Comparison of ENCODE assay signal across 11 mouse cellular contexts in the genomic region with DNA sequence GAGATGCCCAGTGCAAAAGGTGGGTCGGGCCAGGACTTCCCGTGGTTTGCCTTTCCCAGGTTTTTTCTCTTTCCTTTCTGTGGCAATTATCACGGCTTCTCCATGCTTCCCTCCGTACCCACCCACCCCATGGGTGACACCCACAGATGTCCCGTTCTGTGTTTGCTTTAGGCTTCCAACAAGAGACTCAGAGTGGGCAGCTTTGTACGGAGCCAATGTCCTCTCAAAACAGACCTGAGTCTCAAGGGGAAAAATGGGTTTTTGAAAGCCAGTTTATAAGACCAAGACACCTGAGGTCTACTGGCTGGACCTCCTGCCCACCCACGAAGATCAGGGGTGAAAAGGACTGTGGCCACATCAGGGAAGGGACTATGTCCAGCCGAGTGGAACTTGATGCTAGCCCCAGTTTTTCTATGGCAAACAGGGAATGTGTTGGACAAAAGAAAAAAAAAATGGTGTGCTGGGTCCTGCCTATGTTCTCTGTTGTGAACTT. TPM values are rescaled to one million over a fixed set of nuclear protein-coding genes. Genes with fewer than 3 reads are reported as not detected.
DNase-seq lines count a peak whose midpoint lies in the region; ATAC-seq and TF ChIP-seq lines count a peak whose summit lies in the region.
"Had no signal": no experiment of that assay in that cellular context is flagged by ENCODE, and none has a peak within 500 bp of the region (broad histone marks: within the 10 kb centered on the region; RNA-seq: fewer than 3 reads in every experiment).

No protein-coding gene starts in this region.

- peak; percentile 27; the same call in 1 of the 2 replicates for ATAC-seq in kidney, postnatal 0 days (replicated peaks; ENCODE audit: low FRiP score, low read depth)
- no peak for ATAC-seq in embryonic facial prominence, embryonic 14.5 days (ENCODE audit: low read depth)
- no peak for ATAC-seq in hindbrain, embryonic 14.5 days (ENCODE audit: low FRiP score)
- no peak for ATAC-seq in neural tube, embryonic 13.5 days (ENCODE audit: low read depth)
- no peak for ATAC-seq in erythroid progenitor cell, adult 5-6 weeks (replicated peaks; ENCODE audit: low FRiP score, poor library complexity, severe bottlenecking)

- H3K27me3 ChIP-seq in kidney, postnatal 0 days (ENCODE audit: insufficient read depth, low read length), result peaks cover 48% of the 10 kb centered on the region
- H3K27me3 ChIP-seq in embryonic facial prominence, embryonic 14.5 days (replicated peaks; ENCODE audit: control insufficient read depth, insufficient read depth, low read length), result peaks cover 72% of the 10 kb centered on the region
- 0 out of 2 replicates have a peak, but pooled peaks cover 7% of the 10 kb centered on the region for H3K27me3 ChIP-seq in hindbrain, embryonic 14.5 days (ENCODE audit: control insufficient read depth, insufficient read depth, low read length)
- H3K27me3 ChIP-seq in neural tube, embryonic 13.5 days, result peaks cover 62% of the 10 kb centered on the region

- no peak overlapping the region for H3K9ac ChIP-seq in kidney, postnatal 0 days (ENCODE audit: low read depth, low read length)
- no peak overlapping the region for H3K9ac ChIP-seq in embryonic facial prominence, embryonic 14.5 days (ENCODE audit: low read depth, low read length)
- H3K9ac ChIP-seq in hindbrain, embryonic 14.5 days, result peak overlapping the region; percentile 92
- peak overlapping the region; percentile 89 for H3K9ac ChIP-seq in neural tube, embryonic 13.5 days
- H3K9ac ChIP-seq: liver, embryonic 13.5 days had no signal

- H3K27ac ChIP-seq in kidney, postnatal 0 days, result no peak overlapping the region
- no peak overlapping the region for H3K27ac ChIP-seq in embryonic facial prominence, embryonic 14.5 days (replicated peaks; ENCODE audit: low read depth, low read length)
- peak overlapping the region; percentile 84 for H3K27ac ChIP-seq in hindbrain, embryonic 14.5 days
- H3K27ac ChIP-seq in neural tube, embryonic 13.5 days (replicated peaks), result peak overlapping the region; percentile 82
- H3K27ac ChIP-seq: liver, embryonic 13.5 days had no signal

- no peaks in the 10 kb centered on the region for H3K9me3 ChIP-seq in kidney, postnatal 0 days (replicated peaks; ENCODE audit: low read length)
- no peaks in the 10 kb centered on the region for H3K9me3 ChIP-seq in embryonic facial prominence, embryonic 14.5 days (ENCODE audit: control insufficient read depth, low read length)
- no peaks in the 10 kb centered on the region for H3K9me3 ChIP-seq in hindbrain, embryonic 14.5 days (ENCODE audit: control insufficient read depth, low read length)
- H3K9me3 ChIP-seq in neural tube, embryonic 13.5 days, result no peaks in the 10 kb centered on the region
- H3K9me3 ChIP-seq: liver, embryonic 13.5 days had no signal

- no peak for TF ChIP-seq CTCF in kidney, postnatal 0 days (IDR thresholded peaks at IDR 0.05; ENCODE audit: low read depth)

- no peak for DNase-seq in kidney, postnatal 0 days (ENCODE audit: low spot score)
- no peak for DNase-seq in kidney, postnatal 36 days
- no peak for DNase-seq in embryonic facial prominence, embryonic 14.5 days (ENCODE audit: low spot score)
- no peak for DNase-seq in hindbrain, embryonic 14.5 days (ENCODE audit: low spot score)
- DNase-seq in heart, postnatal 4 days, result no peak
- no peak for DNase-seq in adrenal gland, postnatal 10 days
- DNase-seq: gastrocnemius, postnatal 25 days had no signal

- no peak overlapping the region for H3K4me3 ChIP-seq in kidney, postnatal 0 days (replicated peaks; ENCODE audit: low read depth, low read length)
- H3K4me3 ChIP-seq in embryonic facial prominence, embryonic 14.5 days (ENCODE audit: low read depth, low read length), result peak overlapping the region; percentile 23; the same call in 1 of the 2 replicates
- peak overlapping the region; percentile 82 for H3K4me3 ChIP-seq in hindbrain, embryonic 14.5 days (replicated peaks; ENCODE audit: low read length)
- H3K4me3 ChIP-seq in neural tube, embryonic 13.5 days, result peak overlapping the region; percentile 66
- H3K4me3 ChIP-seq: liver, embryonic 13.5 days had no signal

- no peak overlapping the region for H3K4me2 ChIP-seq in kidney, postnatal 0 days (ENCODE audit: low read length)
- no peak overlapping the region for H3K4me2 ChIP-seq in embryonic facial prominence, embryonic 14.5 days (ENCODE audit: low read depth, low read length)
- peak overlapping the region; percentile 55 for H3K4me2 ChIP-seq in hindbrain, embryonic 14.5 days (replicated peaks)
- H3K4me2 ChIP-seq in neural tube, embryonic 13.5 days, result peak overlapping the region; percentile 58
- H3K4me2 ChIP-seq: liver, embryonic 13.5 days had no signal

- no peaks in the 10 kb centered on the region; the same call in 1 of the 2 replicates for H3K4me1 ChIP-seq in kidney, postnatal 0 days (replicated peaks; ENCODE audit: insufficient read depth, low read length)
- no peaks in the 10 kb centered on the region for H3K4me1 ChIP-seq in embryonic facial prominence, embryonic 14.5 days (ENCODE audit: control insufficient read depth, insufficient read depth, low read length)
- peaks cover 54% of the 10 kb centered on the region for H3K4me1 ChIP-seq in hindbrain, embryonic 14.5 days (replicated peaks; ENCODE audit: control insufficient read depth, insufficient read depth, low read length)
- H3K4me1 ChIP-seq in neural tube, embryonic 13.5 days (replicated peaks), result peaks cover 57% of the 10 kb centered on the region
- H3K4me1 ChIP-seq: liver, embryonic 13.5 days had no signal

- no peaks in the 10 kb centered on the region for H3K36me3 ChIP-seq in kidney, postnatal 0 days (ENCODE audit: insufficient read depth, low read length)
- no peaks in the 10 kb centered on the region for H3K36me3 ChIP-seq in embryonic facial prominence, embryonic 14.5 days (ENCODE audit: control insufficient read depth, insufficient read depth, low read length)
- H3K36me3 ChIP-seq in hindbrain, embryonic 14.5 days (replicated peaks; ENCODE audit: control insufficient read depth, insufficient read depth), result no peaks in the 10 kb centered on the region
- no peaks in the 10 kb centered on the region for H3K36me3 ChIP-seq in neural tube, embryonic 13.5 days
- H3K36me3 ChIP-seq: liver, embryonic 13.5 days had no signal

- WGBS in kidney, postnatal 0 days, result 12% methylated on average over 8 of the region's 8 CpGs
- WGBS in embryonic facial prominence, embryonic 14.5 days, result 18% methylated on average over 8 of the region's 8 CpGs
- WGBS in hindbrain, embryonic 14.5 days, result 8% methylated on average over 8 of the region's 8 CpGs
- WGBS in neural tube, embryonic 13.5 days, result 10% methylated on average over 8 of the region's 8 CpGs

RNA-seq across cellular contexts. Expression of a gene that starts 0.9 kb away (rescaled TPM):
- polyA plus RNA-seq in kidney, postnatal 0 days (2015; fragmentation: Nextera tagmentation; extraction: Ambion mirVana), result 0.06 and 0.25 TPM in 2 replicates
- polyA plus RNA-seq in embryonic facial prominence, embryonic 14.5 days (2014; fragmentation: Nextera tagmentation; extraction: Ambion mirVana), result 2.7 and 2.8 TPM in 2 replicates
- polyA plus RNA-seq in hindbrain, embryonic 14.5 days (2014; fragmentation: Nextera tagmentation; extraction: Ambion mirVana), result 135 and 154 TPM in 2 replicates
- polyA plus RNA-seq in neural tube, embryonic 13.5 days (2015; fragmentation: Nextera tagmentation; extraction: Ambion mirVana), result 66.6 and 67.8 TPM in 2 replicates
- total RNA-seq in heart, postnatal 4 days (2021), result under 1 TPM; 0.18 to 0.29 TPM
- total RNA-seq in erythroid progenitor cell, adult 5-6 weeks (2015; ENCODE audit: low replicate concordance), result 1.3 TPM in 1 of 2 replicates, not detected in the other
- not detected in 2 replicates for total RNA-seq in erythroid progenitor cell, adult 5-6 weeks (2017; ENCODE audit: low replicate concordance)
- under 1 TPM; 0.06 to 0.27 TPM for total RNA-seq in adrenal gland, postnatal 10 days (2021)
- total RNA-seq: neutrophil, adult 5-6 weeks had no signal

Comparison
In these comparisons a context has a peak if more than half of its experiments do, and no peak if none do; other contexts are left out.
1. H3K27ac ChIP-seq: peak in hindbrain, embryonic 14.5 days (single experiment) and neural tube, embryonic 13.5 days (single experiment); none in kidney, postnatal 0 days (single experiment) and embryonic facial prominence, embryonic 14.5 days (single experiment).
2. H3K4me2 ChIP-seq: peak in hindbrain, embryonic 14.5 days (single experiment) and neural tube, embryonic 13.5 days (single experiment); none in kidney, postnatal 0 days (single experiment) and embryonic facial prominence, embryonic 14.5 days (single experiment).
3. H3K9ac ChIP-seq: peak in hindbrain, embryonic 14.5 days (single experiment) and neural tube, embryonic 13.5 days (single experiment); none in kidney, postnatal 0 days (single experiment) and embryonic facial prominence, embryonic 14.5 days (single experiment).
4. RNA of a gene that starts 0.9 kb away (polyA plus RNA-seq): 135 to 154 TPM in hindbrain, embryonic 14.5 days and 66.6 to 67.8 TPM in neural tube, embryonic 13.5 days; 2.7 to 2.8 TPM in embryonic facial prominence, embryonic 14.5 days and 0.06 to 0.25 TPM in kidney, postnatal 0 days; every median in the first group is over 10 times any median in the second.